14 mouse cellular contexts compared by ENCODE assay signal in genomic region chr17:77889147-77889546, GRCm38 (mm10).
DNase-seq lines count a peak whose midpoint lies in the region; ATAC-seq and TF ChIP-seq lines count a peak whose summit lies in the region.
"Had no signal": no experiment of that assay in that cellular context is flagged by ENCODE, and none has a peak within 500 bp of the region (broad histone marks: within the 10 kb centered on the region; RNA-seq: fewer than 3 reads in every experiment).

No protein-coding gene starts in this region.

- TF ChIP-seq CTCF in layer of hippocampus, adult 2 months (conservative IDR thresholded peaks at IDR 0.05), result no peak

- ATAC-seq in cerebellum, adult (ENCODE audit: insufficient number of reproducible peaks, low FRiP score, low TSS enrichment), result no peak
- no peak for ATAC-seq in limb, embryonic 14.5 days (ENCODE audit: low FRiP score, low read depth)
- ATAC-seq: lung, postnatal 0 days had no signal

- H3K9ac ChIP-seq in limb, embryonic 14.5 days (ENCODE audit: low read depth, low read length, severe bottlenecking), result no peak overlapping the region
- H3K9ac ChIP-seq: kidney, embryonic 15.5 days; liver, embryonic 13.5 days; stomach, embryonic 15.5 days had no signal

- H3K4me1 ChIP-seq in limb, embryonic 14.5 days (ENCODE audit: control insufficient read depth, insufficient read depth, low read length), result no peaks in the 10 kb centered on the region
- H3K4me1 ChIP-seq: kidney, embryonic 15.5 days; liver, embryonic 13.5 days; stomach, embryonic 15.5 days had no signal

- intact Hi-C loops in left cerebral cortex, postnatal 4 days (cut with DNase I), result no loop called here
- intact Hi-C loops in heart, postnatal 36 days (cut with DNase I), result no loop called here

- H3K4me3 ChIP-seq in layer of hippocampus, adult 2 months, result no peak overlapping the region
- no peak overlapping the region for H3K4me3 ChIP-seq in limb, embryonic 14.5 days (replicated peaks; ENCODE audit: low read length)
- H3K4me3 ChIP-seq: kidney, embryonic 15.5 days; liver, embryonic 13.5 days; stomach, embryonic 15.5 days had no signal

- no peak for TF ChIP-seq POLR2A in limb, embryonic 14.5 days (IDR thresholded peaks at IDR 0.05; ENCODE audit: borderline replicate concordance, extremely low read depth, insufficient read depth, insufficient read length)

- H3K4me2 ChIP-seq in limb, embryonic 14.5 days (replicated peaks; ENCODE audit: low read depth, low read length, severe bottlenecking), result no peak overlapping the region
- H3K4me2 ChIP-seq: kidney, embryonic 15.5 days; liver, embryonic 13.5 days; stomach, embryonic 15.5 days had no signal

- peak overlapping the region; percentile 75 for H3K27ac ChIP-seq in layer of hippocampus, adult 2 months
- H3K27ac ChIP-seq in limb, embryonic 14.5 days (replicated peaks; ENCODE audit: low read depth, low read length), result no peak overlapping the region
- H3K27ac ChIP-seq: kidney, embryonic 15.5 days; liver, embryonic 13.5 days; stomach, embryonic 15.5 days had no signal

- H3K9me3 ChIP-seq in limb, embryonic 14.5 days (ENCODE audit: control insufficient read depth, low read length), result no peaks in the 10 kb centered on the region
- H3K9me3 ChIP-seq: kidney, embryonic 15.5 days; liver, embryonic 13.5 days; stomach, embryonic 15.5 days had no signal

- 35% methylated on average over 2 of the region's 2 CpGs for WGBS in limb, embryonic 14.5 days

- no peaks in the 10 kb centered on the region for H3K36me3 ChIP-seq in limb, embryonic 14.5 days (ENCODE audit: control insufficient read depth, insufficient read depth, low read length)
- H3K36me3 ChIP-seq: kidney, embryonic 15.5 days; liver, embryonic 13.5 days; stomach, embryonic 15.5 days had no signal

- peak; percentile 1 for DNase-seq in cerebellum, adult 9-11 months
- DNase-seq in left cerebral cortex, adult 11 months (ENCODE audit: low spot score), result peak; percentile 41
- no peak for DNase-seq in left cerebral cortex, postnatal 4 days
- DNase-seq in layer of hippocampus, adult 2 months (ENCODE audit: low spot score in 2 of 2), result peak; percentile 31 to 69
- DNase-seq in limb, embryonic 14.5 days (ENCODE audit: low spot score), result peak; percentile 14
- no peak for DNase-seq in thymus, postnatal 4 days
- DNase-seq in heart, postnatal 36 days, result no peak
- DNase-seq: cerebellum, postnatal 10 days; liver, embryonic 13.5 days; thymus, postnatal 25 days had no signal

- no peaks in the 10 kb centered on the region for H3K27me3 ChIP-seq in limb, embryonic 14.5 days (ENCODE audit: control insufficient read depth, insufficient read depth, low read length)
- H3K27me3 ChIP-seq: kidney, embryonic 15.5 days; liver, embryonic 13.5 days; stomach, embryonic 15.5 days had no signal

Comparison
In these comparisons a context has a peak if more than half of its experiments do, and no peak if none do; other contexts are left out.
1. DNase-seq: peak in cerebellum, adult 9-11 months (single experiment), left cerebral cortex, adult 11 months (single experiment), layer of hippocampus, adult 2 months (2 of 2) and limb, embryonic 14.5 days (single experiment); none in left cerebral cortex, postnatal 4 days (single experiment), thymus, postnatal 4 days (single experiment) and heart, postnatal 36 days (0 of 2).